Mouse (Mus musculus): ENCODE results near the gene Fam69b. TPM values are rescaled to one million over a fixed set of nuclear protein-coding genes. Genes with fewer than 3 reads are reported as not detected.

Gene Fam69b
- total RNA-seq (2021): 10 to 100 TPM; 22.0 to 22.2 TPM
- long read RNA-seq, experiment 1, transcript Fam69b-201 (5 exons, 1,622 nt): major isoform, 27 of 29 reads
- long read RNA-seq, experiment 1, partial matches to known transcripts: 0 of 29 reads
- long read RNA-seq, experiment 1, other reads (novel, unspliced or antisense): 2 of 29 reads
- long read RNA-seq, experiment 2, transcript Fam69b-201 (5 exons, 1,622 nt): major isoform, 16 of 21 reads
- long read RNA-seq, experiment 2, partial matches to known transcripts: 0 of 21 reads
- long read RNA-seq, experiment 2, other reads (novel, unspliced or antisense): 5 of 21 reads

GRCm38 (mm10) chr2:26627921-26628739, at the start of gene Fam69b:
Gene Fam69b, plus strand, starts transcription at chr2:26628457.
- peak; percentile 77 to 80 for DNase-seq

- peak in 1 of 2 experiments; percentile 18 for DNase-seq
Observed at GRCm38 (mm10) chr2:26579714-26580113, 48.5 kb upstream of the Fam69b start, which contains the start of gene Egfl7. Gene Egfl7, plus strand, starts transcription at chr2:26580014.

- DNase-seq: peak; percentile 25 to 64
Observed at GRCm38 (mm10) chr2:26580751-26581150, 47.5 kb upstream of the Fam69b start.

GRCm38 (mm10) chr2:26582203-26582602, 46.1 kb upstream of the Fam69b start:
- DNase-seq: peak; percentile 56 to 76

- peak in 1 of 2 experiments; percentile 50 for DNase-seq
Observed at GRCm38 (mm10) chr2:26582741-26583140, 45.5 kb upstream of the Fam69b start.

GRCm38 (mm10) chr2:26583640-26584039, 44.6 kb upstream of the Fam69b start:
- DNase-seq: peak; percentile 86 to 94

GRCm38 (mm10) chr2:26585713-26586112, 42.5 kb upstream of the Fam69b start:
- peak; percentile 65 to 66 for DNase-seq

- DNase-seq: peak; percentile 64 to 76
Observed at GRCm38 (mm10) chr2:26586294-26587043, 41.8 kb upstream of the Fam69b start, which contains the start of gene Gm20532. Gene Gm20532, plus strand, starts transcription at chr2:26586639.

- no peak for DNase-seq
Observed at GRCm38 (mm10) chr2:26587044-26587405, 41.2 kb upstream of the Fam69b start.

GRCm38 (mm10) chr2:26588573-26588972, 39.7 kb upstream of the Fam69b start:
- peak in 1 of 2 experiments; percentile 18 for DNase-seq

GRCm38 (mm10) chr2:26589284-26589683, 39.0 kb upstream of the Fam69b start:
- DNase-seq: no peak

GRCm38 (mm10) chr2:26590282-26590681, 38.0 kb upstream of the Fam69b start:
- no peak for DNase-seq

GRCm38 (mm10) chr2:26590962-26591361, 37.3 kb upstream of the Fam69b start:
- no peak for DNase-seq

GRCm38 (mm10) chr2:26591416-26591815, 36.8 kb upstream of the Fam69b start:
- no peak for DNase-seq

- no peak for DNase-seq
Observed at GRCm38 (mm10) chr2:26593211-26594021, 34.8 kb upstream of the Fam69b start.

GRCm38 (mm10) chr2:26594022-26594346, 34.3 kb upstream of the Fam69b start:
- peak; percentile 81 to 83 for DNase-seq

GRCm38 (mm10) chr2:26594461-26594933, 33.8 kb upstream of the Fam69b start:
- no peak for DNase-seq

- DNase-seq: peak in 1 of 2 experiments; percentile 39
Observed at GRCm38 (mm10) chr2:26594934-26595724, 33.1 kb upstream of the Fam69b start.

GRCm38 (mm10) chr2:26595725-26596435, 32.4 kb upstream of the Fam69b start:
- DNase-seq: no peak

- no peak for DNase-seq
Observed at GRCm38 (mm10) chr2:26596898-26597297, 31.4 kb upstream of the Fam69b start.
